Mouse (Mus musculus) thymus, adult 2 months (tissue): Measurements from ENCODE around the gene Cflar.

Experiments used
- CTCF ChIP-seq: fragments of 200-500 bp; IDR thresholded peaks from 2 replicates; pipeline ENCODE4 v1.5.1; 2012; ENCODE audit warnings: mild to moderate bottlenecking, control low read depth, low read length, moderate library complexity, borderline replicate concordance; ENCODE audit not compliant: control insufficient read depth, poor library complexity, insufficient read depth; ENCODE audit errors: extremely low read depth
- POLR2A ChIP-seq: fragments of 200-500 bp; IDR thresholded peaks from 2 replicates; pipeline ENCODE4 v1.6.1; 2012; ENCODE audit warnings: mild to moderate bottlenecking, low read length, control low read depth, moderate library complexity; ENCODE audit not compliant: control insufficient read depth, poor library complexity, insufficient read depth; ENCODE audit errors: extremely low read depth

GRCm38 (mm10) chr1:58798911-58799310 lies 87.6 kb downstream of the Cflar start:
- TF ChIP-seq POLR2A (no peak), CTCF (no peak)
